Mouse (Mus musculus) myocyte (in vitro differentiated cells): ENCODE data around the gene Ccp110. TPM values are rescaled to one million over a fixed set of nuclear protein-coding genes. Genes with fewer than 3 reads are reported as not detected.

Source experiments
- H3K27me3 ChIP-seq: one replicate; pipeline ENCODE4 v1.6.1; 2011; ENCODE audit not compliant: control insufficient read depth, insufficient read depth, insufficient read length
- H3K36me3 ChIP-seq: one replicate; pipeline ENCODE4 v1.6.1; 2011; ENCODE audit not compliant: control insufficient read depth, insufficient read depth
- H3K4me2 ChIP-seq: one replicate; pipeline ENCODE4 v1.6.1; 2011; ENCODE audit warnings: low read depth, control low read depth
- H3K4me3 ChIP-seq: one replicate; pipeline ENCODE4 v1.5.1; 2011; ENCODE audit warnings: mild to moderate bottlenecking, control low read depth, moderate library complexity
- H3K79me2 ChIP-seq: one replicate; pipeline ENCODE4 v1.6.1; 2011; ENCODE audit not compliant: control insufficient read depth, insufficient read depth
- H3ac ChIP-seq: one replicate; pipeline ENCODE4 v1.6.1; 2011; ENCODE audit not compliant: control insufficient read depth, insufficient read length
- CEBPB ChIP-seq: IDR thresholded peaks from 2 replicates; pipeline ENCODE4 v1.6.1; 2011; ENCODE audit warnings: mild to moderate bottlenecking, moderate library complexity; ENCODE audit not compliant: poor library complexity, insufficient read depth, severe bottlenecking
- E2F4 ChIP-seq: IDR thresholded peaks from one replicate; pipeline ENCODE4 v1.6.1; 2011; ENCODE audit warnings: mild to moderate bottlenecking, control low read depth, moderate library complexity; ENCODE audit not compliant: insufficient read depth
- MAX ChIP-seq: IDR thresholded peaks from one replicate; pipeline ENCODE4 v1.6.1; 2011; ENCODE audit warnings: low read depth, mild to moderate bottlenecking, control low read depth
- MYOD1 ChIP-seq, 3 experiments: IDR thresholded peaks; one replicate each; pipeline ENCODE4 v1.6.1; 2011; ENCODE audit warnings: control low read depth in 2 of 3, low read depth in 2 of 3, mild to moderate bottlenecking in 2 of 3, moderate library complexity in 1 of 3; ENCODE audit not compliant: insufficient read length in 2 of 3, control insufficient read depth in 1 of 3
- MYOG ChIP-seq, 3 experiments: IDR thresholded peaks; one replicate each; pipeline ENCODE4 v1.6.1; 2011; ENCODE audit warnings: control low read depth in 2 of 3, low read depth in 2 of 3, mild to moderate bottlenecking in 2 of 3; ENCODE audit not compliant: insufficient read length in 2 of 3, control insufficient read depth in 1 of 3, insufficient read depth in 1 of 3
- POLR2A ChIP-seq: IDR thresholded peaks from one replicate; pipeline ENCODE4 v1.6.1; 2011; ENCODE audit warnings: low read depth, mild to moderate bottlenecking, control low read depth, moderate library complexity; ENCODE audit not compliant: insufficient read length
- POLR2AphosphoS2 ChIP-seq: IDR thresholded peaks from one replicate; pipeline ENCODE4 v1.6.1; 2011; ENCODE audit warnings: low read depth, control low read depth; ENCODE audit not compliant: insufficient read length
- REST ChIP-seq: IDR thresholded peaks from one replicate; pipeline ENCODE4 v1.6.1; 2011; ENCODE audit warnings: mild to moderate bottlenecking, control low read depth, moderate library complexity; ENCODE audit not compliant: insufficient read depth, insufficient read length
- SRF ChIP-seq: IDR thresholded peaks from one replicate; pipeline ENCODE4 v1.6.1; 2011; ENCODE audit warnings: low read depth; ENCODE audit not compliant: control insufficient read depth, insufficient read length
- TCF12 ChIP-seq: IDR thresholded peaks from one replicate; pipeline ENCODE4 v1.6.1; 2011; ENCODE audit warnings: mild to moderate bottlenecking, control low read depth; ENCODE audit not compliant: poor library complexity, insufficient read depth, severe bottlenecking
- TCF3 ChIP-seq: IDR thresholded peaks from one replicate; pipeline ENCODE4 v1.6.1; 2011; ENCODE audit warnings: low read depth, control low read depth; ENCODE audit not compliant: insufficient read length
- USF1 ChIP-seq: IDR thresholded peaks from one replicate; pipeline ENCODE4 v1.6.1; 2011; ENCODE audit warnings: low read depth, mild to moderate bottlenecking, control low read depth, moderate library complexity
- polyA plus RNA-seq: library from polyadenylated mRNA; unstranded; fragments of >200 nt; fragmentation: generic; extraction: Trizol; gene quantifications from one replicate; pipeline ENCODE4 v1.2.1, GENCODE M21; 2012; ENCODE audit warnings: missing spikeins

Gene Ccp110
- polyA plus RNA-seq, 1 experiment, result 1.9 TPM

- H3K4me3 ChIP-seq, result no peak overlapping the region
- H3ac ChIP-seq, result no peak overlapping the region
- no peak overlapping the region for H3K4me2 ChIP-seq
- TF ChIP-seq SRF (no peak), MYOD1 (IDR thresholded peaks at IDR 0.05; ENCODE audit: control insufficient read depth in 1 of 3, insufficient read length in 2 of 3, low read depth in 2 of 3) (no peak), MYOG (IDR thresholded peaks at IDR 0.05; ENCODE audit: control insufficient read depth in 1 of 3, insufficient read depth in 1 of 3, insufficient read length in 2 of 3, low read depth in 2 of 3) (no peak), MAX (no peak), USF1 (no peak), CEBPB (no peak), TCF3 (no peak)
- no peaks in the 10 kb centered on the region for H3K27me3 ChIP-seq
- no peaks in the 10 kb centered on the region for H3K36me3 ChIP-seq
- peaks cover 10% of the 10 kb centered on the region for H3K79me2 ChIP-seq
Measured at GRCm38 (mm10) chr7:118703144-118703561, 9.2 kb upstream of the Ccp110 start.

DNA sequence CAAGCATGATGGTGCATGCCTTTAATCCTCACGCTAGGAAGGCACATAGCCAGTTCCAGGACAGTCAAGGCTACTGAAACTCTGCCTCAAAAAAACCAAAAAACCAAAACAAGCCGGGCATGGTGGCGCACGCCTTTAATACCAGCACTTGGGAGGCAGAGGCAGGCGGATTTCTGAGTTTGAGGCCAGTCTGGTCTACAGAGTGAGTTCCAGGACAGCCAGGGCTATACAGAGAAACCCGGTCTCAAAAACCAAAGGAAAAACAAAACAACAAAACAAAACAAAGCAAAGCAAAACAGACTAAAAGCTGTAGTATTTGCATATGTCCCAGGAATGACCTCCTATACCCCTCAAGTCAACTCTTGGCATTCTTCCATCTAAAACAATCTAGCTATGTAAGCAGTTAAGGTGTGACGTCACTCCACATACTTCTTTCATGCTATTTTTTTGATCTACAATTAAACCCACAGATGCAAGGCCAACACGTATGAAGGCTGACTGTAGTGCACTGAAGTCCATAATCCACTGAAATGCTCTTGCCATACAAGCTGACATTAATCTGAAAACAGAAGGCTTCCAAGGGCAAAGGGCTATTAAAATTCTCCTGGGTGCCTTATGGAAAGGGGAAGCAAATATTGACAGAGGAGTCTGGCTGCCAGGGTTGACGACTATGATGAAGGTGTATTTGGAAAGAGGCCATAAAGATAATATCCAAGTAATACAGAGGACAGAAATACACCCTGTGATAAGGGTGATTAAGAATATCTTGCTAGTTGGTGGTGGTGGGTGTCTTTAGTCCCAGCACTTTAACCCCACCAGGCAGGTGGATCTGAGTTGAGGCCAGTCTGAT lies 8.1 kb upstream of the Ccp110 start:
- H3K4me3 ChIP-seq, result peak overlapping the region; percentile 39
- H3K4me2 ChIP-seq, result peak overlapping the region; percentile 78
- peaks cover 10% of the 10 kb centered on the region for H3K79me2 ChIP-seq
- H3ac ChIP-seq, result peak overlapping the region; percentile 42
- no peak for TF ChIP-seq POLR2A
- TF ChIP-seq TCF3, result no peak
- TF ChIP-seq REST, result no peak
- TF ChIP-seq SRF, result no peak
- no peak for TF ChIP-seq USF1
- TF ChIP-seq CEBPB, result no peak
- no peak for TF ChIP-seq TCF12
- no peak for TF ChIP-seq POLR2AphosphoS2
- no peak for TF ChIP-seq MAX
- TF ChIP-seq MYOD1 (IDR thresholded peaks at IDR 0.05; ENCODE audit: control insufficient read depth in 1 of 3, insufficient read length in 2 of 3, low read depth in 2 of 3), result no peak
- no peaks in the 10 kb centered on the region for H3K36me3 ChIP-seq
- H3K27me3 ChIP-seq, result no peaks in the 10 kb centered on the region

DNA sequence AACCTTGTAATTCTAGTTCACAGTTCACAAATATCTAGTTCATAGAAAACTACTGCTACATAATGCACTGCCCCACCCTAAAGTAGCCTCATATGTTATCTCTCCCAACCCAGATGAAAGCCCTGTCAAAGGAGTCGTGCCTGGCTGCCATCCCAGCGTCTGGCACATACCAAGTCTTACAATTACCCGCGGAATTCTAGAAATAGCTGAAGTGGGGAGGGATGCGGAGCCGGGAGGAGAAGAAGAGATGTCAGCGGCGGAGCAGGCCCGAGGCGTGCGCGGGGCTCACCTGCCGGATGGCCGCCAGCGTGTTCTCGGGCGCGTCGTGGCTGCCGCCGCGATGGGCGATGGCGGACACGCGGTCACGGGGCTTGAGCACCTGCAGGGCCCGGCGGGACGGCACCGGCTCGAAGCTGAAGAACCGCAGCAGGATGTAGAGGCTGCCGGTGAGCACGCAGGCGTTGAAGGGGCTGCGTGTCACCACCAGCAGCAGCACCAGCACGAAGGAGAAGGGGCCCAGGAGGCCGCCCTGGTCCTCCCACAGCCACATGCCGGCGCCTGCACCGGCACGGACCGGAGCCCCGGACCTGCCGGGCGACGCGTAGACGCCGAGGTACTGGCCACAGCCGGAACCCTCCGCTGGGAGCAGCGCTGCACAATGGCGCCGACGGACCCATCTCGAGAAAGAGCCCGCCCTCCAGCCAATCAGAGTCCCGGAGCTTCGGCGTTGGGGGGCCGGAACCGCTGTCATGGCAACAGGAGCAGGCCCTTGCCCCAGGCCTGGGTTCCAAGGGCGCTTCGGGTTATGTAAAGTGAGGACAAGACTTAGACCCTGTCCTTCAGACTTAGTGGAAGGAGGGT lies 7.0 kb upstream of the Ccp110 start, which contains the start of gene Gde1:
Gde1 (minus strand) TSS at position 678 of the 861 bp plus-strand sequence.
- TF ChIP-seq POLR2A (peak; percentile 78), MYOD1 (IDR thresholded peaks at IDR 0.05; ENCODE audit: control insufficient read depth in 1 of 3, insufficient read length in 2 of 3, low read depth in 2 of 3) (no peak), MAX (no peak), MYOG (IDR thresholded peaks at IDR 0.05; ENCODE audit: control insufficient read depth in 1 of 3, insufficient read depth in 1 of 3, insufficient read length in 2 of 3, low read depth in 2 of 3) (peak in 2 of 3 experiments; percentile 12 to 31), TCF3 (no peak), CEBPB (no peak), E2F4 (no peak), SRF (no peak), USF1 (no peak), POLR2AphosphoS2 (peak; percentile 78), TCF12 (no peak), REST (no peak)
- H3K4me3 ChIP-seq, result peak within 1 kb of the TSS; percentile 39
- peak within 1 kb of the TSS; percentile 42 for H3ac ChIP-seq
- peaks cover 8% of the 10 kb centered on the region for H3K79me2 ChIP-seq
- peak within 1 kb of the TSS; percentile 78 for H3K4me2 ChIP-seq
- no peaks in the 10 kb centered on the region for H3K36me3 ChIP-seq
- H3K27me3 ChIP-seq, result no peaks in the 10 kb centered on the region

GRCm38 (mm10) chr7:118706051-118706450 lies 6.3 kb upstream of the Ccp110 start:
- peaks cover 4% of the 10 kb centered on the region for H3K79me2 ChIP-seq

More at GRCm38 (mm10) chr7:118706051-118706450, 6.3 kb upstream of the Ccp110 start:
- peak overlapping the region; percentile 59 for H3K4me2 ChIP-seq
- no peak for TF ChIP-seq MAX
- TF ChIP-seq MYOD1 (IDR thresholded peaks at IDR 0.05; ENCODE audit: control insufficient read depth in 1 of 3, insufficient read length in 2 of 3, low read depth in 2 of 3), result no peak
- TF ChIP-seq CEBPB, result no peak
- no peak for TF ChIP-seq TCF12
- TF ChIP-seq TCF3, result no peak
- no peak for TF ChIP-seq POLR2A
- TF ChIP-seq REST, result no peak
- no peak for TF ChIP-seq USF1
- TF ChIP-seq E2F4, result no peak
- no peak for TF ChIP-seq SRF
- TF ChIP-seq POLR2AphosphoS2, result no peak
- no peak for TF ChIP-seq MYOG (IDR thresholded peaks at IDR 0.05; ENCODE audit: control insufficient read depth in 1 of 3, insufficient read depth in 1 of 3, insufficient read length in 2 of 3, low read depth in 2 of 3)
- no peak overlapping the region for H3ac ChIP-seq
- no peaks in the 10 kb centered on the region for H3K27me3 ChIP-seq
- no peaks in the 10 kb centered on the region for H3K36me3 ChIP-seq
- H3K4me3 ChIP-seq, result peak overlapping the region; percentile 39
